In the genomic region with DNA sequence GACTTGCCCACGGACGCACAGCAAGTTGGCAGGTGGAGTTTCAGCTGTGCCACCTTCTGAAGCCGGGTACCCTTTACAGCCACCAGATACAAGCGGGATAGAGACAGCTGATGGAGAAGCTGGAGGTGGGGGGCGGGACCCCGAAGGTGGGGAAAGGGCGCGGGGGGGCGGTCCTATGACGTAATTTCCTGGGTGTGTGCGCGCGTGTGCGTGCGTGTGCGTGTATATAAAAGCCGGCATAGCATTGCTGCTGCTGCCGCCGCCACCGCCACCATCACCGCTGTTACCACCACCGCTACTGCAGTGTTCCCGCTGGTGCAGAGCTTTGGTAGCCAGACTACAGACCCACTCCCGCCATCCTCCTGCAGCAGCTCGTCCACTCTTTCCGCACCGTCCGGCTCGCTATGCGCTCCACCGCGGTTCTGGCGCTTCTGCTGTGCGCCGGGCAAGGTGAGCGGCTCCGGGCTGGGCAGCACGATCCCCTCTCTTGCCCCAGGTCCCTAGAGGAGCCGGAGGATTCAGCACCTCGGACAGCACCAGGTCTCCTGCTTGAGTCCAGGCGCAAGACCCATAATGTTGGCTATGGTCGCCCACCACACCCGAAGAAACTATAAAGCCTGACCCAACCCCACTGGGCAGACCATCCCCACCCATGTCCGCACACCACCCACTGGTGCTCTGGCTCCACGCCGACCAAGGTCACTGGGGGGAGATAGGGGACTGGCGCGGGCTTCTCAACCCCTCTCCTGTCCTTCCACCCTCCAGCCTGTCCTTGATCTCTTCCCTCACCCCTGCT, we compare ENCODE assay signal across 8 mouse cellular contexts. TPM values are rescaled to one million over a fixed set of nuclear protein-coding genes. Genes with fewer than 3 reads are reported as not detected.
DNase-seq lines count a peak whose midpoint lies in the region; ATAC-seq lines count a peak whose summit lies in the region.

TSS of gene Chga (plus strand) at position 249 of the 796 bp plus-strand sequence.

- peak within 1 kb of the TSS; percentile 76 for H3K4me3 ChIP-seq in forebrain, embryonic 15.5 days
- peak within 1 kb of the TSS; percentile 55 for H3K4me3 ChIP-seq in hindbrain, embryonic 11.5 days (ENCODE audit: low read depth, low read length)

- H3K27ac ChIP-seq in forebrain, embryonic 15.5 days (replicated peaks), result peak within 1 kb of the TSS; percentile 85
- H3K27ac ChIP-seq in hindbrain, embryonic 11.5 days (ENCODE audit: low read depth, low read length), result no peak within 1 kb of the TSS

- peak within 1 kb of the TSS; percentile 79 for H3K9ac ChIP-seq in forebrain, embryonic 15.5 days (replicated peaks)
- H3K9ac ChIP-seq in hindbrain, embryonic 11.5 days (ENCODE audit: low read depth, low read length), result peak within 1 kb of the TSS; percentile 62

- H3K36me3 ChIP-seq in forebrain, embryonic 15.5 days, result peaks cover 6% of the 10 kb centered on the region; the same call in 1 of the 2 replicates
- no peaks in the 10 kb centered on the region for H3K36me3 ChIP-seq in hindbrain, embryonic 11.5 days (ENCODE audit: control insufficient read depth, insufficient read depth, low read length)

- peak; percentile 88 for ATAC-seq in forebrain, embryonic 15.5 days (replicated peaks)
- ATAC-seq in hindbrain, embryonic 11.5 days (ENCODE audit: low FRiP score), result peak; percentile 84

- no peaks in the 10 kb centered on the region; the same call in 1 of the 2 replicates for H3K27me3 ChIP-seq in forebrain, embryonic 15.5 days
- H3K27me3 ChIP-seq in hindbrain, embryonic 11.5 days (ENCODE audit: control insufficient read depth, insufficient read depth, low read length), result peaks cover 5% of the 10 kb centered on the region

- H3K4me1 ChIP-seq in forebrain, embryonic 15.5 days, result peaks cover 33% of the 10 kb centered on the region
- H3K4me1 ChIP-seq in hindbrain, embryonic 11.5 days (replicated peaks; ENCODE audit: control insufficient read depth, insufficient read depth, low read length), result 0 out of 2 replicates have a peak, but pooled peaks cover 3% of the 10 kb centered on the region

- peak; percentile 73 for DNase-seq in MN1 (ENCODE audit: low spot score)
- DNase-seq in c-Kit-positive CD71-positive TER-119-positive erythroid progenitor cells, embryonic 14.5 days (ENCODE audit: low spot score), result peak; percentile 64
- DNase-seq in hindbrain, embryonic 11.5 days (ENCODE audit: low spot score), result peak; percentile 88
- peak; percentile 72 to 82 for DNase-seq in layer of hippocampus, postnatal 14 days (ENCODE audit: low spot score in 2 of 2)
- peak; percentile 79 for DNase-seq in lung, postnatal 10 days
- peak; percentile 86 for DNase-seq in retina, embryonic 14.5 days (ENCODE audit: low spot score)
- peak; percentile 75 for DNase-seq in yolk sac, embryonic 10.5 days (ENCODE audit: low spot score)

- H3K9me3 ChIP-seq in forebrain, embryonic 15.5 days, result no peaks in the 10 kb centered on the region
- H3K9me3 ChIP-seq in hindbrain, embryonic 11.5 days (ENCODE audit: control insufficient read depth, low read length), result no peaks in the 10 kb centered on the region

- WGBS in forebrain, embryonic 15.5 days, result 2% methylated on average over 48 of the region's 48 CpGs
- WGBS in hindbrain, embryonic 11.5 days, result 3% methylated on average over 44 of the region's 48 CpGs

- H3K4me2 ChIP-seq in forebrain, embryonic 15.5 days (replicated peaks), result peak within 1 kb of the TSS; percentile 84
- peak within 1 kb of the TSS; percentile 63 for H3K4me2 ChIP-seq in hindbrain, embryonic 11.5 days (replicated peaks; ENCODE audit: low read depth, low read length)

RNA-seq across cellular contexts. Expression of gene Chga, which starts in this region (rescaled TPM):
- polyA plus RNA-seq in forebrain, embryonic 15.5 days (2015; fragmentation: Nextera tagmentation; extraction: Ambion mirVana), result 99.3 and 102 TPM in 2 replicates
- 24.8 and 27.1 TPM in 2 replicates for polyA plus RNA-seq in hindbrain, embryonic 11.5 days (2014; fragmentation: Nextera tagmentation; extraction: Ambion mirVana)
- total RNA-seq in layer of hippocampus, postnatal 14 days (2021), result 100 to 1,000 TPM; 151 to 154 TPM
